Mouse (Mus musculus) hindbrain, embryonic 15.5 days (tissue): ENCODE measurements at regions not wholly inside any gene's neighbourhood (a gene's known extent, or its start where the extent isn't known, plus 50 kb on each side); places are given as distances from the start of the nearest gene placed in this dataset.

ENCODE experiments used
- ATAC-seq: fragments of 200-750 bp; cut with Nextera tagmentation; 2 replicates; pipeline ENCODE4 v1.8.0; 2017; ENCODE audit warnings: low read depth, moderate number of reproducible peaks, moderate TSS enrichment; ENCODE audit not compliant: low FRiP score
- H3K27ac ChIP-seq: fragments of 300-500 bp; sonication (generic); replicated peaks from 2 replicates; pipeline ENCODE4 v1.5.1; 2015; ENCODE audit warnings: mild to moderate bottlenecking, inconsistent platforms
- H3K27me3 ChIP-seq: fragments of 300-500 bp; sonication (generic); 2 replicates; pipeline ENCODE4 v1.6.1; 2015; ENCODE audit warnings: control low read depth, inconsistent platforms
- H3K36me3 ChIP-seq: fragments of 300-500 bp; sonication (generic); 2 replicates; pipeline ENCODE4 v1.6.1; 2015; ENCODE audit warnings: control low read depth, inconsistent platforms
- H3K4me1 ChIP-seq: fragments of 300-500 bp; sonication (generic); replicated peaks from 2 replicates; pipeline ENCODE4 v1.6.1; 2015; ENCODE audit warnings: control low read depth, inconsistent platforms
- H3K4me2 ChIP-seq: fragments of 300-500 bp; sonication (generic); 2 replicates; pipeline ENCODE4 v1.6.1; 2015; ENCODE audit warnings: moderate library complexity, mild to moderate bottlenecking, inconsistent platforms
- H3K4me3 ChIP-seq: fragments of 300-500 bp; sonication (generic); 2 replicates; pipeline ENCODE4 v1.5.1; 2015; ENCODE audit warnings: mild to moderate bottlenecking, inconsistent platforms
- H3K9ac ChIP-seq: fragments of 300-500 bp; sonication (generic); 2 replicates; pipeline ENCODE4 v1.6.1; 2015; ENCODE audit warnings: inconsistent platforms
- H3K9me3 ChIP-seq: fragments of 300-500 bp; sonication (generic); 2 replicates; pipeline ENCODE4 v1.6.1; 2016; ENCODE audit warnings: control low read depth, inconsistent platforms
- WGBS: fragments of 180-500 bp; shearing (Covaris S2); methylation state at CpG from one replicate; pipeline ENCODE4 v1.1.7; 2015; 5-methylcytosine and 5-hydroxymethylcytosine counted together

DNA sequence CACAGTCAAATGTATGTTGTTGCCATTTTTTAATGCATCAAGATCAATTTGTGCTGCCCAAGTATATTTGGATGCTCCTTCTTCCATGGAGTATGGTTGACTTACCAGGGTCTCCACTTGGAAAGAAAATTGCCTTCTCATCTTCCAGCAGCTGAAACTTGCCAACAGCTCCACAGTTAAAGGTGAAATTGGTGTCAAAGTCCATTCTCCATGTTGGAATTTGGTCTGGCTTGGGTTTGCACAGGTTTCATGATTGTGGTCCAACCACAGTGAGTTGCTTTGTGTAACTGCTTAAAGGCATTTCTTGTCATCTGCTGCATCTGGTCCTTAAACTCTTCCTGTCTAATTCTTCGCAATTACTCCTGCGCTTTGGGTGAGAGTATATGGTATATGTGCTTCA lies 634.3 kb downstream of the Nup35 start:
- Histone ChIP-seq H3K9me3 (no peaks in the 10 kb centered on the region), H3K27me3 (no peaks in the 10 kb centered on the region), H3K36me3 (no peaks in the 10 kb centered on the region), H3K27ac (no peak overlapping the region), H3K4me1 (no peaks in the 10 kb centered on the region), H3K4me2 (no peak overlapping the region), H3K4me3 (no peak overlapping the region), H3K9ac (no peak overlapping the region)
- ATAC-seq, result no peak
- WGBS, result 98% methylated on average over 2 of the region's 2 CpGs

DNA sequence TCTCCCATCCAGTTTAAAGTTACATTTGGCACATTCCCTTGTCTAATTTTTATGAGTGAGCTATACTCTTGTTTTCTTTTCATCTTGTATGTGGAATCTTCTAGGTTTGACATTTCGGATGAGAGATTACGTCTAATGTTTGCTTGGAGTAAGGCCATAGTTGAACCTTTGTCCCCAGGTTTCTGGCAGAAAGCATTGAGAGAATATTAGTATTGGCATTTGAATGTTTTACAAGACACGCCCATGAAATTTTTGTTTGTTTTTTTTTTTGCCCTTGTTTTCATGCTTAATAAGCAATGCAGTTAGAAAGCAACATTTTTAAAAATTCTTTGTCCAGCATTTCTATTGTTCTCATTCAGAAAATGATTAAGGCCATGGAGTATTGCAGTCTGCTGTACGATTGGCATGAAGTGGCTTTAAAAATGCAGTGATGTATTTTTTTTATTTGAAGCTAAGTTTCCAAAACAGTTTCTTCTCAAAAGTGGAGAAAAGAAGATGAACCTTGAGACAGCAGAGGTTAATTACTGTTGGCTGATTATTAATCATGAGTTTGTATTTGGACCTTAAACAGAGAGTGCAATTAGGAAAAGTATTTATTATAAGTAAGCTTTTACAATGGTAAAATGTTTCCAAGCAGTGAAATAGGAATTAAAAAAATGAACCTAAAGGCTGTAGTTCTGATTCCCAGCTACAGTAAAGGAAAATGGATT lies 645.2 kb downstream of the Nup35 start:
- ATAC-seq, result no peak
- no peak overlapping the region for H3K4me3 ChIP-seq
- H3K4me2 ChIP-seq, result no peak overlapping the region
- H3K27ac ChIP-seq, result no peak overlapping the region
- no peaks in the 10 kb centered on the region for H3K27me3 ChIP-seq
- H3K36me3 ChIP-seq, result no peaks in the 10 kb centered on the region
- H3K9me3 ChIP-seq, result no peaks in the 10 kb centered on the region
- H3K4me1 ChIP-seq, result no peaks in the 10 kb centered on the region
- 88% methylated on average over 4 of the region's 4 CpGs for WGBS
- no peak overlapping the region for H3K9ac ChIP-seq

DNA sequence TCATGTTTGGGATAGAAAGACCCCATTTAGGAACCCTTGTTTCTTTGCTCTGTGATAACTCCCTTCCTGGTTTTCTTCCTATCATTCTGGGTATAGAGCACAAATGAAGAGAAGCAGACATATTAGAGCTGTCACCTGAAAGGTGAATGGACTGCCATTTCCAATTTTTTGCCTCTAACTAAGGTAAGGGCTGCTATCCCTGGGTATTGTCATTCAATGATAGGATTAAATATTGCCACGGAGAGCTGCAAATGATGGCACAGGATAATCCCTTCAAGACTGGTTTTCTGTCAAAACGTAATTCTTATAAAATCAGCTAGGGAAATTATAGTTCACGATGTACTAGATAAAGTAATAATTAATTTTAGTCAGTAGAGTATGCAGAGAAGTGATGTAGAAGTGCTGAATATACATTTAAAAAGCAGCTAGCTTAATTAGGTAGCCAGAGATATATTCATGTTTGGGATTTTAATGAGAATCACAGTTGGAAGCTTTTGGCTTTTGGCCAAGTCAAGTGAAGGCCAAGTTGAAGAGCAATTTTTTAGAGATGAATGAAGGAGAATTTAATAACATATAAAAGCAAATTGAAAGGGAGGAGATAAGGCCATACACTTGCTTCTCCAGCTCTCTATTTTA lies 652.3 kb downstream of the Nup35 start:
- H3K36me3 ChIP-seq, result no peaks in the 10 kb centered on the region
- 50% methylated on average over 3 of the region's 3 CpGs for WGBS
- ATAC-seq, result 0 out of 2 replicates have a peak, but pooled peaks have one; percentile 65
- H3K9me3 ChIP-seq, result no peaks in the 10 kb centered on the region
- no peak overlapping the region for H3K9ac ChIP-seq
- no peaks in the 10 kb centered on the region for H3K27me3 ChIP-seq
- H3K4me3 ChIP-seq, result no peak overlapping the region
- H3K4me2 ChIP-seq, result no peak overlapping the region
- no peak overlapping the region for H3K27ac ChIP-seq
- no peaks in the 10 kb centered on the region for H3K4me1 ChIP-seq

DNA sequence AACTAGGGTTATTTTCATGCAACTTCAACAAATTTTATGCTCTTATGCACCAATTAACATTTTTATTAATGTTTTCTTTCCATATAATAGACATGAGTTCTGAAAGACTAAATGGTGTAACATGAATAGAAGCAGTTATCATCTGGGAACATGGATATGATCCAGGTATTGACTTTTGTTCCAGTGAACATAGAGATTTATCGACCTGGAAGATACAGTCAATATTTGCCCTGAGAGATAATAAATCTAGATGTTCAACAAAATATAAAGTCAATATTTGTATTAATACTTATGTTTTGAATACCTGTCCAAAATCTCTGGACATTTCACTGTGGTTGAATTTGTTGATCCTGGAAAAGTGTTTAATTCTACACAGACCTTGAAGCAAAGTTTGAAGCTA lies 653.9 kb downstream of the Nup35 start:
- Histone ChIP-seq H3K9ac (no peak overlapping the region), H3K27ac (no peak overlapping the region), H3K4me1 (no peaks in the 10 kb centered on the region), H3K27me3 (no peaks in the 10 kb centered on the region), H3K4me2 (no peak overlapping the region), H3K9me3 (no peaks in the 10 kb centered on the region), H3K36me3 (no peaks in the 10 kb centered on the region), H3K4me3 (no peak overlapping the region)
- 92% methylated on average over 1 of the region's 1 CpGs for WGBS
- no peak for ATAC-seq

DNA sequence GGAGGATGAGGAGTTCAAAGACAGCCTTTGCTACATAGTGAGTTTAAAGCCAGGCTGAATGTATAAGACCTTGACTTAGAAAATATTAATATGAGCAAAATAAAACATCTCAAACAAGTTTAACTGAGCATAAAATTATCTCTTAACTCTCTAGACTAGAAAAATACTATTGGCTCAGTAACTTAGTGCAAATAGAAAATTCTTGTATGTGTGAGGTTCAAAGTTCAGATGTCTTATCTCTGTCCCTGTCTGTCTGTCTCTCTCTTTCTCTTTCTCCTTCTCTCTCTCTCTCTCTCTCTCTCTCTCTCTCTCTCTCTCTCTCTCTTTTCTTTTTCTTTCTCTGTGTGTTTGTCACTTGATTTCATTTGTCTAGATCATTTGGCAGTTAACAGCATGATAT lies 655.5 kb downstream of the Nup35 start:
- Histone ChIP-seq H3K4me1 (no peaks in the 10 kb centered on the region), H3K4me2 (no peak overlapping the region)
- no peak for ATAC-seq

DNA sequence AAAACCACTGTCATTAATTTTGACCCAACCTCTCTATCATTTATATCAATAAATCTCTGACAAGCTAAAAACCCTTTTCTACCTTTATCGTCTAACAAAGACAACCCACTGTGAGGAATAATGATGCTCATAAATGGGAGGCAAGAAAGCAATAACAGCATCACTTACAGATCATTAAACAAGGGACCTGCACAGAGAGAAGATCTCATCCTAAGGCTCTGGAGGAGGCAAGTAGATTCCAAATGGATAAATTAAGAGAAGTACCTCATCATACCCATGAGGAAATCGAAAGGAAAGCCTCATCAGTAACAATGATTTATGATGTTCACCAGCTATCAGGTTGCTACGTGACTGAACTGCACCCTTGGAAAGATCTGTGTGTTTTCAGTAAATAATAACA lies 670.4 kb downstream of the Nup35 start:
- Histone ChIP-seq H3K9ac (no peak overlapping the region), H3K4me2 (no peak overlapping the region), H3K36me3 (no peaks in the 10 kb centered on the region), H3K9me3 (no peaks in the 10 kb centered on the region), H3K27ac (no peak overlapping the region), H3K4me1 (no peaks in the 10 kb centered on the region), H3K27me3 (no peaks in the 10 kb centered on the region), H3K4me3 (no peak overlapping the region)
- ATAC-seq, result no peak
- WGBS, result 47% methylated on average over 3 of the region's 3 CpGs

More for the DNA sequence above, 655.5 kb downstream of the Nup35 start:
- Histone ChIP-seq H3K27me3 (no peaks in the 10 kb centered on the region), H3K27ac (no peak overlapping the region), H3K36me3 (no peaks in the 10 kb centered on the region), H3K9ac (no peak overlapping the region), H3K4me3 (no peak overlapping the region), H3K9me3 (no peaks in the 10 kb centered on the region)

DNA sequence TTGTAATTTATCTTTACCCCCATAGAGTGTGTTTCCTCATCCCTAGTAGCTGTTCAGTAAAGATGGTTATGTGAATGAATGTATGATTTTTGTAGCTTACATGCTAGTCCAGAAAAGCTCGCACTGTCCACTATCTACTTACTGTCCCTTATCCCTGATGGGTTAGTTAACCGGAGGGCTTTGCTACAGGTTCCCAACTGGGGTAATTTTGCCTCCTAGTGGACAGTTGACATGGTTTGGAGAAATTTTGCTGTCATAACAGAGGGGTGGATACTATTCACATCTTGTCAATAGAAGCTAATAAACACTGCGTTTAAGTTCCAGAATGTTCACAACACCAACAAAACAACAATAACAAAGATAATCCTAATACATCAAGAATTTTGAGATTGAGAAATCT lies 711.6 kb downstream of the Nup35 start:
- no peaks in the 10 kb centered on the region for H3K36me3 ChIP-seq
- no peak overlapping the region for H3K4me3 ChIP-seq
- ATAC-seq, result no peak
- no peaks in the 10 kb centered on the region for H3K27me3 ChIP-seq
- H3K9me3 ChIP-seq, result no peaks in the 10 kb centered on the region
- H3K9ac ChIP-seq, result no peak overlapping the region
- no peak overlapping the region for H3K4me2 ChIP-seq
- no peak overlapping the region for H3K27ac ChIP-seq
- H3K4me1 ChIP-seq, result no peaks in the 10 kb centered on the region
- 83% methylated on average over 3 of the region's 3 CpGs for WGBS

DNA sequence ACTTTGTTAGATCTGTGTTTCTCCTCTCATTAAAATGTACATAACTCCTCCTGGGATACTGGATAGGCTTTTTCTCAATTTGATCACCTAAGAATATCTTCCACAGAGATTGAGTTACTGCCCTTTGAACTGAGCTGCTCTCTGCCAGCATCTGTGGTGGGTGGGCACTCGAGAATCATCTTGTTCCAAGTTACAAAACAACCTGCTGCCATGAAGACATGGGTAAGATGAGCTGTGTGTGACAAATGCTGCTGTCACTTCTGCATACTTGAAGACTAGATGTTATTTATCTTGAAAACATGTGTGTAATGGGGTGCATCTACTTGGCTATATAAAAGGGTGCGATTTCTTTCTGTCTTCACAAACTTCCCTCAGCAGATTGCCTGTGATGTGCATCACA lies 716.0 kb upstream of the Zfp804a start:
- Histone ChIP-seq H3K4me1 (no peaks in the 10 kb centered on the region), H3K27ac (no peak overlapping the region), H3K4me2 (no peak overlapping the region), H3K4me3 (no peak overlapping the region), H3K9ac (no peak overlapping the region), H3K9me3 (no peaks in the 10 kb centered on the region), H3K36me3 (no peaks in the 10 kb centered on the region), H3K27me3 (no peaks in the 10 kb centered on the region)
- WGBS, result 77% methylated on average over 2 of the region's 2 CpGs
- no peak for ATAC-seq

DNA sequence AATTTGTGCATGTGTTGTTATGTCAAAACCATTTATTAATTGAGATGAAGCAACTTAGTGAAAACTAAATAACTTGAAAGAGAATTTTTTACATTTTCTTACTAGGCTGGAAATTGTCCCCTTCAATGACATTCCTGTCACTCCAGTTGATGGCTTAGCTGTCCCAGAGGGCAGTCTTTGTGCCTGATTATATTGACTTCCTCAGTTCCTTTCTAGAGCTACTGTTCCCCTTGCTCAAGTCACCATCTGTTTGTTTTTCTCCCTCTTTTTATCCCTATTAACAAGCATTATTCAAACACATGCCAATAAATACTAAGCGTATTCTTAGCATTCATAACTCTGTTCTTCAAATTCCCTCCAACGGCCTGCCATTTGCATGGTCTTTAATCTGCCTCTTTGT lies 712.6 kb upstream of the Zfp804a start:
- H3K27ac ChIP-seq, result no peak overlapping the region
- 40% methylated on average over 2 of the region's 2 CpGs for WGBS
- no peaks in the 10 kb centered on the region for H3K9me3 ChIP-seq
- no peaks in the 10 kb centered on the region for H3K36me3 ChIP-seq
- no peak overlapping the region for H3K9ac ChIP-seq
- H3K4me2 ChIP-seq, result no peak overlapping the region
- no peak for ATAC-seq
- H3K4me1 ChIP-seq, result no peaks in the 10 kb centered on the region
- no peak overlapping the region for H3K4me3 ChIP-seq
- H3K27me3 ChIP-seq, result no peaks in the 10 kb centered on the region
